Mouse (Mus musculus): ENCODE measurements around the gene 2700081O15Rik. TPM values are rescaled to one million over a fixed set of nuclear protein-coding genes. Genes with fewer than 3 reads are reported as not detected.

Gene 2700081O15Rik
- polyA plus RNA-seq, 1 experiment, result 32.0 TPM

DNA sequence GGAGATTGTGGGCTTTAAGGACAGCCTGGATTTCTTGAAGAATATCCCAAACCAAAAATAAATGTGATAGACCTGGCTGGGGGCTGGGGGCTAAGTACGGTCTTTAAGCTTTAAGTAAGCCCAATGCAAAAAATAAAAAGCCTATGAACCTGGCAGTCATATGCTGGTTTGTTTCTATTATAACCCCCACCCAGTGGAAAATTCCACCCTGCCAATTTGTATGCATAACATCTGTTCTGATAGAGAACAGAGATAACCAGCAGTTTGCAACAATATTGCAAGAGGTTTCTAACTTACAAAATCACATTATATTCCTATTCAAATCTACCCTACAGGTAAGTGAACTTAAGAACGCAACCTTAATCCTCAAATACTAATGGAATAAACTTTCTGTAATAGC, 53.2 kb downstream of the 2700081O15Rik start:
- DNase-seq (ENCODE audit: extremely low spot score in 1 of 2, low spot score in 1 of 2), result no peak

Other genes starting within 250 kb of the 2700081O15Rik start
- 253 and 260 TPM in 2 replicates for gene Otub1, start 211.3 kb upstream of the 2700081O15Rik start, polyA plus RNA-seq (2012; rRNA removed)
- gene Cox8a, start 200.0 kb upstream of the 2700081O15Rik start, polyA plus RNA-seq (2012; rRNA removed), result 1,156 and 1,379 TPM in 2 replicates
- gene Naa40, start 176.4 kb upstream of the 2700081O15Rik start, polyA plus RNA-seq (2012; rRNA removed), result 73.6 and 74.1 TPM in 2 replicates
- 20.2 and 24.6 TPM in 2 replicates for gene Rcor2, start 150.3 kb upstream of the 2700081O15Rik start, polyA plus RNA-seq (2012; rRNA removed)
- 93.6 and 105 TPM in 2 replicates for gene Mark2, start 75.8 kb upstream of the 2700081O15Rik start, polyA plus RNA-seq (2012; rRNA removed)
- 20.1 and 21.8 TPM in 2 replicates for gene Spindoc, start 34.6 kb upstream of the 2700081O15Rik start, polyA plus RNA-seq (2012; rRNA removed)
- gene Rtn3, start 65.7 kb downstream of the 2700081O15Rik start, polyA plus RNA-seq (2012; rRNA removed), result 724 and 734 TPM in 2 replicates
- 14.3 and 18.7 TPM in 2 replicates for gene Atl3, start 76.4 kb downstream of the 2700081O15Rik start, polyA plus RNA-seq (2012; rRNA removed)
- gene Pla2g16, start 139.8 kb downstream of the 2700081O15Rik start, polyA plus RNA-seq (2012; rRNA removed), result 43.8 and 45.7 TPM in 2 replicates
- 0.59 and 0.64 TPM in 2 replicates for gene Lgals12, start 189.6 kb downstream of the 2700081O15Rik start, polyA plus RNA-seq (2012; rRNA removed)
- 0.08 and 0.11 TPM in 2 replicates for gene Hrasls5, start 194.9 kb downstream of the 2700081O15Rik start, polyA plus RNA-seq (2012; rRNA removed)